Mouse (Mus musculus): ENCODE results near the gene Wscd2.

Gene Wscd2

GRCm38 (mm10) chr5:113618716-113619115, 128.6 kb downstream of the Wscd2 start:
- no peak for DNase-seq (ENCODE audit: low spot score)

- DNase-seq (ENCODE audit: low spot score) = no peak
Observed at GRCm38 (mm10) chr5:113619151-113619550, 129.0 kb downstream of the Wscd2 start.

GRCm38 (mm10) chr5:113620130-113620716, 130.1 kb downstream of the Wscd2 start:
- DNase-seq (ENCODE audit: low spot score) = no peak

GRCm38 (mm10) chr5:113620999-113621398, 130.9 kb downstream of the Wscd2 start:
- no peak for DNase-seq (ENCODE audit: low spot score)

- DNase-seq (ENCODE audit: low spot score) = no peak
Observed at GRCm38 (mm10) chr5:113623052-113623451, 132.9 kb downstream of the Wscd2 start.

- DNase-seq (ENCODE audit: low spot score) = no peak
Observed at GRCm38 (mm10) chr5:113625068-113625467, 134.9 kb downstream of the Wscd2 start.

GRCm38 (mm10) chr5:113626352-113626751, 136.2 kb downstream of the Wscd2 start:
- no peak for DNase-seq (ENCODE audit: low spot score)

- DNase-seq (ENCODE audit: low spot score) = no peak
Observed at GRCm38 (mm10) chr5:113626991-113627390, 136.9 kb downstream of the Wscd2 start.

GRCm38 (mm10) chr5:113627820-113628437, 137.8 kb downstream of the Wscd2 start:
- no peak for DNase-seq (ENCODE audit: low spot score)

- no peak for DNase-seq (ENCODE audit: low spot score)
Observed at GRCm38 (mm10) chr5:113629248-113629647, 139.1 kb downstream of the Wscd2 start.

GRCm38 (mm10) chr5:113630116-113630515, 140.0 kb downstream of the Wscd2 start:
- DNase-seq (ENCODE audit: low spot score) = no peak

- no peak for DNase-seq (ENCODE audit: low spot score)
Observed at GRCm38 (mm10) chr5:113633037-113633714, 143.0 kb downstream of the Wscd2 start.

GRCm38 (mm10) chr5:113634024-113634651, 144.0 kb downstream of the Wscd2 start:
- no peak for DNase-seq (ENCODE audit: low spot score)

GRCm38 (mm10) chr5:113634887-113635610, 144.9 kb downstream of the Wscd2 start:
- no peak for DNase-seq (ENCODE audit: low spot score)

GRCm38 (mm10) chr5:113635861-113636565, 145.9 kb downstream of the Wscd2 start:
- no peak for DNase-seq (ENCODE audit: low spot score)

GRCm38 (mm10) chr5:113637631-113638030, 147.5 kb downstream of the Wscd2 start:
- DNase-seq (ENCODE audit: low spot score) = no peak

- DNase-seq (ENCODE audit: low spot score) = no peak
Observed at GRCm38 (mm10) chr5:113638055-113638454, 147.9 kb downstream of the Wscd2 start.

- DNase-seq (ENCODE audit: low spot score) = no peak
Observed at GRCm38 (mm10) chr5:113639126-113639525, 149.0 kb downstream of the Wscd2 start.
